Mouse (Mus musculus) embryonic stem cell, embryonic (primary cell): Measurements from ENCODE around the gene Gins3.

Experiments
- CTCF ChIA-PET, 4 experiments: fragments of 300-600 bp in 2 of 4; fragments of 350-600 bp in 2 of 4; sonication (Branson Sonifier 250); formaldehyde crosslinking; loops; one replicate each; lab custom pipeline; 2022; ENCODE audit warnings: inconsistent platforms in 2 of 4; lab: Charles Lee
- POLR2A ChIA-PET, 4 experiments: fragments of 300-600 bp in 2 of 4; fragments of 350-600 bp in 2 of 4; sonication (Branson Sonifier 250); formaldehyde crosslinking; loops; one replicate each; lab custom pipeline; 2022; ENCODE audit warnings: antibody characterized with exemption in 4 of 4, inconsistent platforms in 1 of 4; lab: Charles Lee

Gins3 gene

GRCm38 (mm10) chr8:95611769-95612168 is 21.5 kb upstream of the Gins3 start:
- POLR2A ChIA-PET: interaction anchor here in 3 of 4 experiments (0.5 to 3.2 kb wide), 9 partner anchors 11 to 213 kb away, joined by 3 to 14 read pairs (median 4); partner anchors contain the start of gene Sap18b (in 1 of the 3)
- CTCF ChIA-PET: interaction anchor here in 2 of 4 experiments (0.6 to 3.3 kb wide), 6 partner anchors 11 to 286 kb away, joined by 3 to 24 read pairs (median 6); no protein-coding TSS in a partner anchor

GRCm38 (mm10) chr8:95616383-95616782 is 16.9 kb upstream of the Gins3 start:
- POLR2A ChIA-PET: interaction anchor here in 1 of 4 experiments (0.6 kb wide), 1 partner anchor 285 kb away, joined by 8 read pairs; no protein-coding TSS in a partner anchor

GRCm38 (mm10) chr8:95620046-95620445 is 13.2 kb upstream of the Gins3 start:
- POLR2A ChIA-PET: interaction anchor here in 1 of 4 experiments (1.0 kb wide), 1 partner anchor 10 kb away, joined by 3 read pairs; no protein-coding TSS in a partner anchor
- CTCF ChIA-PET: no interaction called here

More at GRCm38 (mm10) chr8:95616383-95616782, 16.9 kb upstream of the Gins3 start:
- CTCF ChIA-PET: interaction anchor here in 1 of 4 experiments (0.9 kb wide), 1 partner anchor 8 kb away, joined by 3 read pairs; no protein-coding TSS in a partner anchor

GRCm38 (mm10) chr8:95624833-95625232 is 8.4 kb upstream of the Gins3 start:
- POLR2A ChIA-PET: interaction anchor here in 1 of 4 experiments (0.9 to 1.3 kb wide), 3 partner anchors 13 to 23 kb away, joined by 3 to 4 read pairs (median 4); no protein-coding TSS in a partner anchor
- CTCF ChIA-PET: interaction anchor here in 3 of 4 experiments (0.5 to 1.6 kb wide), 5 partner anchors 9 to 72 kb away, joined by 3 to 4 read pairs (median 4); no protein-coding TSS in a partner anchor

- CTCF ChIA-PET: interaction anchor here in 2 of 4 experiments (0.8 to 1.8 kb wide), 3 partner anchors 33 to 64 kb away, joined by 3 to 5 read pairs (median 3); no protein-coding TSS in a partner anchor
- POLR2A ChIA-PET: interaction anchor here in 3 of 4 experiments (0.6 to 2.6 kb wide), 13 partner anchors 11 to 988 kb away, joined by 3 to 8 read pairs (median 5); no protein-coding TSS in a partner anchor
These were observed 413 bp upstream of the Gins3 start for GRCm38 (mm10) chr8:95632840-95633239.

- POLR2A ChIA-PET: interaction anchor here in 3 of 4 experiments (0.6 to 2.6 kb wide), 9 partner anchors 9 to 211 kb away, joined by 3 to 8 read pairs (median 3); no protein-coding TSS in a partner anchor
- CTCF ChIA-PET: interaction anchor here in 2 of 4 experiments (0.5 to 1.8 kb wide), 3 partner anchors 8 to 63 kb away, joined by 3 to 5 read pairs (median 3); no protein-coding TSS in a partner anchor
These were observed 749 bp downstream of the Gins3 start for GRCm38 (mm10) chr8:95634063-95634340.

- ChIA-PET CTCF (interaction anchor here in 2 of 4 experiments (0.5 to 0.9 kb wide), 2 partner anchors 49 to 217 kb away, joined by 4 read pairs; no protein-coding TSS in a partner anchor), POLR2A (interaction anchor here in 2 of 4 experiments (0.9 to 2.1 kb wide), 7 partner anchors 11 to 111 kb away, joined by 3 to 5 read pairs (median 3); partner anchors contain the start of genes Ccdc113 (in 1 of the 2) and Gins3 (in 1 of the 2))
These were observed 11.7 kb downstream of the Gins3 start for GRCm38 (mm10) chr8:95644942-95645341.

GRCm38 (mm10) chr8:95648251-95648650 is 15.0 kb downstream of the Gins3 start:
- ChIA-PET POLR2A (no interaction called here), CTCF (interaction anchor here in 1 of 4 experiments (1.2 kb wide), 1 partner anchor 48 kb away, joined by 8 read pairs; no protein-coding TSS in a partner anchor)

- ChIA-PET CTCF (interaction anchor here in 1 of 4 experiments (0.6 kb wide), 1 partner anchor 792 kb away, joined by 3 read pairs; no protein-coding TSS in a partner anchor), POLR2A (no interaction called here)
These were observed 20.1 kb downstream of the Gins3 start for GRCm38 (mm10) chr8:95653351-95653750.

GRCm38 (mm10) chr8:95655831-95656230 is 22.6 kb downstream of the Gins3 start:
- CTCF ChIA-PET: interaction anchor here in 1 of 4 experiments (1.2 to 2.0 kb wide), 3 partner anchors 36 to 48 kb away, joined by 4 to 8 read pairs (median 4); no protein-coding TSS in a partner anchor

GRCm38 (mm10) chr8:95656316-95657002 is 23.2 kb downstream of the Gins3 start:
- ChIA-PET POLR2A (interaction anchor here in 2 of 4 experiments (0.7 to 2.0 kb wide), 5 partner anchors 12 to 164 kb away, joined by 3 to 5 read pairs (median 3); no protein-coding TSS in a partner anchor), CTCF (interaction anchor here in 1 of 4 experiments (1.2 to 2.0 kb wide), 2 partner anchors 41 to 49 kb away, joined by 4 to 8 read pairs; no protein-coding TSS in a partner anchor)

More at GRCm38 (mm10) chr8:95655831-95656230, 22.6 kb downstream of the Gins3 start:
- POLR2A ChIA-PET: interaction anchor here in 2 of 4 experiments (0.7 to 2.0 kb wide), 3 partner anchors 11 to 165 kb away, joined by 3 to 5 read pairs (median 3); no protein-coding TSS in a partner anchor

- ChIA-PET CTCF (no interaction called here), POLR2A (interaction anchor here in 2 of 4 experiments (0.6 to 1.6 kb wide), 3 partner anchors 15 to 385 kb away, joined by 3 to 9 read pairs (median 5); no protein-coding TSS in a partner anchor)
These were observed 24.3 kb downstream of the Gins3 start for GRCm38 (mm10) chr8:95657523-95657922.

GRCm38 (mm10) chr8:95660334-95660882 is 27.2 kb downstream of the Gins3 start:
- CTCF ChIA-PET: interaction anchor here in 2 of 4 experiments (0.5 to 1.3 kb wide), 3 partner anchors 47 to 890 kb away, joined by 3 to 16 read pairs (median 5); no protein-coding TSS in a partner anchor
- POLR2A ChIA-PET: interaction anchor here in 1 of 4 experiments (0.7 kb wide), 1 partner anchor 126 kb away, joined by 3 read pairs; no protein-coding TSS in a partner anchor

GRCm38 (mm10) chr8:95661085-95661484 is 27.8 kb downstream of the Gins3 start:
- POLR2A ChIA-PET: no interaction called here
- CTCF ChIA-PET: interaction anchor here in 2 of 4 experiments (0.7 to 1.3 kb wide), 2 partner anchors 48 to 59 kb away, joined by 3 to 16 read pairs; no protein-coding TSS in a partner anchor

GRCm38 (mm10) chr8:95661575-95661974 is 28.3 kb downstream of the Gins3 start:
- ChIA-PET POLR2A (interaction anchor here in 1 of 4 experiments (0.6 to 0.8 kb wide), 3 partner anchors 10 to 200 kb away, joined by 3 read pairs; no protein-coding TSS in a partner anchor), CTCF (interaction anchor here in 1 of 4 experiments (1.3 kb wide), 1 partner anchor 60 kb away, joined by 3 read pairs; no protein-coding TSS in a partner anchor)

- POLR2A ChIA-PET: interaction anchor here (0.5 to 2.0 kb wide), 6 partner anchors 15 to 134 kb away, joined by 3 to 6 read pairs (median 3); no protein-coding TSS in a partner anchor
- CTCF ChIA-PET: interaction anchor here in 2 of 4 experiments (0.6 to 0.9 kb wide), 3 partner anchors 35 to 803 kb away, joined by 3 to 5 read pairs (median 3); no protein-coding TSS in a partner anchor
These were observed 29.8 kb downstream of the Gins3 start for GRCm38 (mm10) chr8:95662885-95663598.

- ChIA-PET POLR2A (interaction anchor here (0.5 to 2.0 kb wide), 6 partner anchors 15 to 134 kb away, joined by 3 to 6 read pairs (median 3); no protein-coding TSS in a partner anchor), CTCF (interaction anchor here in 2 of 4 experiments (0.6 to 0.9 kb wide), 3 partner anchors 34 to 803 kb away, joined by 3 to 5 read pairs (median 3); no protein-coding TSS in a partner anchor)
These were observed 30.3 kb downstream of the Gins3 start for GRCm38 (mm10) chr8:95663599-95663949.
